Mouse (Mus musculus): ENCODE results near the gene 1600014C10Rik. TPM values are rescaled to one million over a fixed set of nuclear protein-coding genes. Genes with fewer than 3 reads are reported as not detected.

1600014C10Rik gene
- polyA plus RNA-seq, 1 experiment from 2014 or later, result 18.2 TPM

DNA sequence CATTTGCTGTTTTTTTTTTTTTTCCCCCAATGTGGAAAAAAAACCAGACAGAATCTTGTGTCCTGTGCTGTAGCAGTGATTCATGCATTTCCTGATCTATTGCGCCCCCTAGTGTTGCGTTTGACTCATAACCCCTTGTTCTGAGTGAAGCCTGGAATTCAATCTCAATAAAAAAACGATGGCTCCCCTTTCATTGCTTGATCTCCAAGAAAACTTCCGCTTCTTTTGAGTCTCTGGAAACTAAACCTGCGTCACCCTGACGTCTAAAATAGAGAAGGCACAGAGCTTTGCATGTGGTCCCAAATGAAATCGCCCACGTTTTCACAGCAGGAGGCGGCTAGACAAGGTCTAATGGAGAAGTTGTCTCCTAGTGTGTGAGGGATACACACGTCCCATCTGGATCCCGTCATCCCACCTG, 15.3 kb upstream of the 1600014C10Rik start:
- no peak overlapping the region for H3K27ac ChIP-seq (ENCODE audit: low read depth, low read length)
- no peak for ATAC-seq
- 0 out of 2 replicates have a peak, but pooled peaks cover 3% of the 10 kb centered on the region for H3K4me1 ChIP-seq (replicated peaks; ENCODE audit: control insufficient read depth, insufficient read depth, low read length)
- peak; percentile 81 for TF ChIP-seq CTCF (IDR thresholded peaks at IDR 0.05; ENCODE audit: low read depth)
- H3K4me2 ChIP-seq (replicated peaks; ENCODE audit: low read depth), result peak overlapping the region; percentile 59; the same call in 1 of the 2 replicates
- no peak overlapping the region for H3K9ac ChIP-seq (ENCODE audit: low read depth, low read length)
- no peaks in the 10 kb centered on the region for H3K36me3 ChIP-seq (ENCODE audit: control insufficient read depth, insufficient read depth)
- H3K4me3 ChIP-seq (ENCODE audit: low read depth, low read length), result no peak overlapping the region
- WGBS, result 16% methylated on average over 11 of the region's 11 CpGs
- H3K27me3 ChIP-seq (replicated peaks; ENCODE audit: control insufficient read depth, insufficient read depth, low read length), result no peaks in the 10 kb centered on the region
- H3K9me3 ChIP-seq (ENCODE audit: control insufficient read depth), result no peaks in the 10 kb centered on the region

- TF ChIP-seq CTCF (IDR thresholded peaks at IDR 0.05; ENCODE audit: low read depth), result no peak
- WGBS, result 22% methylated on average over 14 of the region's 14 CpGs
- H3K36me3 ChIP-seq (ENCODE audit: control insufficient read depth, insufficient read depth), result no peaks in the 10 kb centered on the region
- H3K27ac ChIP-seq (ENCODE audit: low read depth, low read length), result no peak overlapping the region
- no peak overlapping the region for H3K9ac ChIP-seq (ENCODE audit: low read depth, low read length)
- H3K27me3 ChIP-seq (replicated peaks; ENCODE audit: control insufficient read depth, insufficient read depth, low read length), result 0 out of 2 replicates have a peak, but pooled peaks cover 4% of the 10 kb centered on the region
- ATAC-seq, result no peak
- peak overlapping the region; percentile 56 for H3K4me2 ChIP-seq (replicated peaks; ENCODE audit: low read depth)
- H3K4me1 ChIP-seq (replicated peaks; ENCODE audit: control insufficient read depth, insufficient read depth, low read length), result no peaks in the 10 kb centered on the region
- peak overlapping the region; percentile 24 for H3K4me3 ChIP-seq (ENCODE audit: low read depth, low read length)
- H3K9me3 ChIP-seq (ENCODE audit: control insufficient read depth), result no peaks in the 10 kb centered on the region
These were observed 9.1 kb upstream of the 1600014C10Rik start for GRCm38 (mm10) chr7:38173871-38174270.

DNA sequence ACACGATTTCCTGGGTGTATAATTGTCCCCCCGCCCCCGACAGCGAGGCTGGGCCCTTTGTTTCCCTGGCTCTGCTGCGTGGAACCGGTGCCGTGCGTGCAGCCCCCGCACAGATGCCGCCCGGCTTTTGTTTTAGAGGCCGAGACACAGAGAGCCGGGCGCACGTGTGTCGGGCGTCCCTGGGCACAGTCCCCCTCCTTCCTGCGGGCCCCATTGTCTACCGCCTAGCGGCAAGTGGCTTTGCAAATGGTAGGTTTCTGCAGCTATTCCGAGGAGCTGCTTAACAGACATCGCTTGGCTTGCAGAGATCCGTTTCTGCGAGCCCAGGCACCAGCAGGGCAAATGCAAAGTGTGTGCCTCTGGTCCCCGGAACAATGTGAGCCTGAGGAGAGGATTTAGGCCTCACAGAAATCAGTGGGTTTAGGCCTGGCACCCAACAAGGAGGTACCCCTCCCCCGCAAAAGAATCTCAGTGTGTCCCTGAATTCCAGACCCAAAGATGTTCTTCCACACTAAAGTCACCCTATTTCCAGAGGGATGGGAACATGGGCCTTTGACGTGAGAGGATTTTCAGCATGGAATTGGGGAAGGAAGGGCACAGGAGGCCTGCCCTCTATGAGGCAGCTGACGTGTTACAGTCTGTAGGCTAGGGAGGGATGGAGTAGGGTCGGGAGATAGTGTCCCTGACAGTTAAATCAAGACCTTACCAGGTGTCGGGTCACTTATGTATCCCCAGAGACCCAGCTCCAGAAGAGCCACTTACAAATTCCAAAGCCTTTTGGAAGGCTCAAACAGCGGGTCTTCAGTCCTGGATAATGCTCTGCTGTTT, 8.5 kb upstream of the 1600014C10Rik start:
- no peak overlapping the region for H3K9ac ChIP-seq (ENCODE audit: low read depth, low read length)

GRCm38 (mm10) chr7:38176056-38176455, 7.0 kb upstream of the 1600014C10Rik start:
- no peak for TF ChIP-seq CTCF (IDR thresholded peaks at IDR 0.05; ENCODE audit: low read depth)
- no peak overlapping the region for H3K4me3 ChIP-seq (ENCODE audit: low read depth, low read length)
- H3K4me1 ChIP-seq (replicated peaks; ENCODE audit: control insufficient read depth, insufficient read depth, low read length), result no peaks in the 10 kb centered on the region
- no peak overlapping the region for H3K9ac ChIP-seq (ENCODE audit: low read depth, low read length)
- 0 out of 2 replicates have a peak, but pooled peaks cover 4% of the 10 kb centered on the region for H3K27me3 ChIP-seq (replicated peaks; ENCODE audit: control insufficient read depth, insufficient read depth, low read length)
- H3K27ac ChIP-seq (ENCODE audit: low read depth, low read length), result no peak overlapping the region
- WGBS, result 58% methylated on average over 3 of the region's 3 CpGs
- H3K4me2 ChIP-seq (replicated peaks; ENCODE audit: low read depth), result no peak overlapping the region
- no peaks in the 10 kb centered on the region for H3K9me3 ChIP-seq (ENCODE audit: control insufficient read depth)
- H3K36me3 ChIP-seq (ENCODE audit: control insufficient read depth, insufficient read depth), result no peaks in the 10 kb centered on the region
- no peak for ATAC-seq

More for the DNA sequence above, 8.5 kb upstream of the 1600014C10Rik start:
- H3K36me3 ChIP-seq (ENCODE audit: control insufficient read depth, insufficient read depth), result no peaks in the 10 kb centered on the region
- H3K27ac ChIP-seq (ENCODE audit: low read depth, low read length), result no peak overlapping the region
- no peaks in the 10 kb centered on the region for H3K9me3 ChIP-seq (ENCODE audit: control insufficient read depth)
- no peaks in the 10 kb centered on the region for H3K4me1 ChIP-seq (replicated peaks; ENCODE audit: control insufficient read depth, insufficient read depth, low read length)
- no peak for ATAC-seq
- peak overlapping the region; percentile 24 for H3K4me3 ChIP-seq (ENCODE audit: low read depth, low read length)
- 0 out of 2 replicates have a peak, but pooled peaks cover 4% of the 10 kb centered on the region for H3K27me3 ChIP-seq (replicated peaks; ENCODE audit: control insufficient read depth, insufficient read depth, low read length)
- TF ChIP-seq CTCF (IDR thresholded peaks at IDR 0.05; ENCODE audit: low read depth), result peak; percentile 24
- WGBS, result 22% methylated on average over 31 of the region's 31 CpGs
- peak overlapping the region; percentile 56 for H3K4me2 ChIP-seq (replicated peaks; ENCODE audit: low read depth)

DNA sequence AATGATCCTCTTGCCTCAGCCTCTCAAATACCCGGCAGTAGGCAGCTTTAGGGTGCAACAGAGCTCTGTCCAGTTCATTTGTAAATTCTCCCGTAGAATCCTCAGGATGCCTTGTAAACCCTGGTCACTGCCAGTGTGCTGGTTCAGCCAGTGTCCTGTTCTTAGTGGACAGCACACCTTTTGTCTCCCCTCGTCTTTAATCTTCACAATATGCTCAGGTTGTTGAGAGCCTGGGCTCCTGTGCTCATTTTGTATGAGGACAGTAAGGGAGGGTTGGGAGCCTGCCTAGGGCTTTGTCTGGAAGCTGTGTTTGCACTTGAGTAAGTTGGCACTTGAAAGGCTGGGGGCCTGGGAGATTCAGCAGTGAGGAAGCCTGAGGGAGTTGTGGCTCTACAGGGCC, 3.1 kb upstream of the 1600014C10Rik start:
- WGBS, result 80% methylated on average over 3 of the region's 3 CpGs
- no peak for TF ChIP-seq CTCF (IDR thresholded peaks at IDR 0.05; ENCODE audit: low read depth)
- H3K4me1 ChIP-seq (replicated peaks; ENCODE audit: control insufficient read depth, insufficient read depth, low read length), result 0 out of 2 replicates have a peak, but pooled peaks cover 9% of the 10 kb centered on the region
- no peak overlapping the region for H3K27ac ChIP-seq (ENCODE audit: low read depth, low read length)
- no peaks in the 10 kb centered on the region for H3K9me3 ChIP-seq (ENCODE audit: control insufficient read depth)
- no peaks in the 10 kb centered on the region for H3K36me3 ChIP-seq (ENCODE audit: control insufficient read depth, insufficient read depth)
- ATAC-seq, result no peak
- H3K9ac ChIP-seq (ENCODE audit: low read depth, low read length), result no peak overlapping the region
- no peak overlapping the region for H3K4me3 ChIP-seq (ENCODE audit: low read depth, low read length)
- H3K27me3 ChIP-seq (replicated peaks; ENCODE audit: control insufficient read depth, insufficient read depth, low read length), result 0 out of 2 replicates have a peak, but pooled peaks cover 4% of the 10 kb centered on the region
- H3K4me2 ChIP-seq (replicated peaks; ENCODE audit: low read depth), result no peak overlapping the region

GRCm38 (mm10) chr7:38181366-38181765, 1.7 kb upstream of the 1600014C10Rik start:
- H3K4me1 ChIP-seq (replicated peaks; ENCODE audit: control insufficient read depth, insufficient read depth, low read length), result 0 out of 2 replicates have a peak, but pooled peaks cover 9% of the 10 kb centered on the region
- H3K4me3 ChIP-seq (ENCODE audit: low read depth, low read length), result no peak overlapping the region
- no peak for ATAC-seq
- 75% methylated on average over 2 of the region's 2 CpGs for WGBS
- TF ChIP-seq CTCF (IDR thresholded peaks at IDR 0.05; ENCODE audit: low read depth), result no peak
- no peaks in the 10 kb centered on the region for H3K27me3 ChIP-seq (replicated peaks; ENCODE audit: control insufficient read depth, insufficient read depth, low read length)
- no peak overlapping the region for H3K9ac ChIP-seq (ENCODE audit: low read depth, low read length)
- no peaks in the 10 kb centered on the region for H3K9me3 ChIP-seq (ENCODE audit: control insufficient read depth)
- no peaks in the 10 kb centered on the region for H3K36me3 ChIP-seq (ENCODE audit: control insufficient read depth, insufficient read depth)
- no peak overlapping the region for H3K4me2 ChIP-seq (replicated peaks; ENCODE audit: low read depth)
- H3K27ac ChIP-seq (ENCODE audit: low read depth, low read length), result no peak overlapping the region

Measured in intestine, postnatal 0 days (tissue).